Mouse (Mus musculus): ENCODE results near the gene Cela1. TPM values are rescaled to one million over a fixed set of nuclear protein-coding genes. Genes with fewer than 3 reads are reported as not detected.

Gene Cela1
- polyA plus RNA-seq, 1 experiment from 2014 or later, result 11.0 TPM

DNA sequence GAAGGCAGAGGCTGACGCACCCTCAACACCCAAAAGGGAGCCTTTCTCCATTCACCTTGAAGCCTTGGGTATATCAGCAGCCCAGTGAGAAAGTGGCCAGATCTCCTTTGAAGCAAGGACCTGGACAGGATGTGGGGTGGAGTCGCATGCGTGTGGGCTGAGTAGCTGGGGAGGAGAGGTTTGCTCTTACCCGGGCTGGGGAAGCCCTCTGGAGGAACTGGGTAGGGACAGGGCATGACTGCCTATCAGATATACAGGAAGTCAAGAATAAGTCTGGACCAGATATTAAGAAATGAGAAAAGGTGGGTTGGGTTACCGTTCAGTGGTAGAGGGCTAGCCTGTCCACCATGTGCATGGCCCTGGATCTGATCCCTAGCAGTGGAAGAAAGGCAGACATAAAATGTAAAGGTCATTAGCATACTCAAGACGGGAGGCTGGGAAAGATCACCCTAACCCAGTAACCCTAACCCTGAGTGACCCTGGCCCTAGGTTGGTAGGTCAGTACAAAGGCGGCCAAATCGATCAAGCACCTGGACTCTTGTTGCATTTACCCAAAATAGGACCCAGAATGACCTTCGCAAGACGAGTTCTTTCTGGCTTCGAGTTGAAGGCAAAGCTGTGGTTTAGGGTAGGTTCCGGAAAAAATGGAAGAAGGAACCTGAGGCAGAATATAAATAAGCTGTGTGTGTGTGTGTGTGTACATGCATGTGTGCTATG lies 56.1 kb downstream of the Cela1 start:
- 41% methylated on average over 12 of the region's 12 CpGs for WGBS (ENCODE audit: insufficient replicate concordance)
- no peak for ATAC-seq
- Histone ChIP-seq H3K27ac (no peak overlapping the region), H3K9ac (no peak overlapping the region), H3K4me1 (peaks cover 54% of the 10 kb centered on the region), H3K9me3 (replicated peaks) (no peaks in the 10 kb centered on the region), H3K36me3 (no peaks in the 10 kb centered on the region), H3K4me2 (no peak overlapping the region), H3K4me3 (no peak overlapping the region), H3K27me3 (replicated peaks) (peaks cover 54% of the 10 kb centered on the region)

- peaks cover 40% of the 10 kb centered on the region for H3K4me1 ChIP-seq
- no peaks in the 10 kb centered on the region for H3K9me3 ChIP-seq (replicated peaks)
- no peak overlapping the region for H3K27ac ChIP-seq
- no peak overlapping the region for H3K4me2 ChIP-seq
- no peak overlapping the region for H3K4me3 ChIP-seq
- peaks cover 39% of the 10 kb centered on the region for H3K27me3 ChIP-seq (replicated peaks)
- no peak overlapping the region for H3K9ac ChIP-seq
- 82% methylated on average over 3 of the region's 3 CpGs for WGBS (ENCODE audit: insufficient replicate concordance)
- no peaks in the 10 kb centered on the region for H3K36me3 ChIP-seq
- ATAC-seq, result no peak
These were observed 57.6 kb downstream of the Cela1 start for GRCm38 (mm10) chr15:100630126-100630525.

- Histone ChIP-seq H3K4me1 (peaks cover 41% of the 10 kb centered on the region), H3K9ac (no peak overlapping the region), H3K9me3 (replicated peaks) (no peaks in the 10 kb centered on the region), H3K27me3 (replicated peaks) (peaks cover 28% of the 10 kb centered on the region), H3K36me3 (no peaks in the 10 kb centered on the region), H3K27ac (no peak overlapping the region), H3K4me2 (no peak overlapping the region), H3K4me3 (no peak overlapping the region)
- ATAC-seq, result no peak
- 47% methylated on average over 7 of the region's 7 CpGs for WGBS (ENCODE audit: insufficient replicate concordance)
These were observed 58.9 kb downstream of the Cela1 start for GRCm38 (mm10) chr15:100628797-100629196.

DNA sequence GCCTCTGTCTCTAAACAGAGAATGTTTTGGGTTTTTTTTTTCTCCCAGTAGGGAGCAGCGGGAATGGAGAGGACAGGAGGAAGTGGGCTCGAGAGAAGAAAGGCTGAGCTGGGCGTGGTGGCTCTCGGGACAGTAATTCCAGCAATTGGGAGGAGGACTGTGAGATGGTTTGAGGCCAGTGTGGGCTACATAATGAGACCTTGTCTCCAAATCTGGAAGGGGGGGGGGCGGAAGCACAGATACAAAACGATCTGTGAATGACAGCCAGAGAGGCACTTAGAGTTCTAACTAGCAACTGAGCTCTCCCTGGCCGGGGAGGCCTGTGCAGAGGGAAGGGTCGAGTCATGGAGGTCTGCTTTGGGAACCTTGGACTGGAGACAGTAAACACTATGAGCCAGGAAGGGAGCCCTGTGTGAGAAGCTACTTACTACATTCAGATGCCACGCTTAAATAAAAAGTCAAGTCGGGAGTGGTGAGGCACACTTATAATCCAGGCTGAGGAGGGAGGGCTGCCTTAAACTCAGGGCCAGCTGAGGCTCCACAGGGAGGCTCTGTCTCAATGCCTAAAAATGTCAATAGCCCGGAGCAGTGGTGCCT lies 59.8 kb downstream of the Cela1 start:
- H3K27me3 ChIP-seq (replicated peaks), result peaks cover 18% of the 10 kb centered on the region
- 0 out of 2 replicates have a peak overlapping the region, but pooled peaks have one; percentile 14 for H3K4me2 ChIP-seq
- peaks cover 35% of the 10 kb centered on the region for H3K4me1 ChIP-seq
- no peak overlapping the region for H3K9ac ChIP-seq
- ATAC-seq, result no peak
- WGBS (ENCODE audit: insufficient replicate concordance), result 29% methylated on average over 11 of the region's 11 CpGs
- H3K9me3 ChIP-seq (replicated peaks), result no peaks in the 10 kb centered on the region
- H3K4me3 ChIP-seq, result no peak overlapping the region
- H3K36me3 ChIP-seq, result no peaks in the 10 kb centered on the region
- H3K27ac ChIP-seq, result 0 out of 2 replicates have a peak overlapping the region, but pooled peaks have one; percentile 16

- Histone ChIP-seq H3K4me3 (no peak overlapping the region), H3K9me3 (replicated peaks) (no peaks in the 10 kb centered on the region), H3K36me3 (no peaks in the 10 kb centered on the region), H3K27me3 (replicated peaks) (peaks cover 15% of the 10 kb centered on the region), H3K9ac (no peak overlapping the region), H3K4me2 (no peak overlapping the region), H3K4me1 (peaks cover 29% of the 10 kb centered on the region), H3K27ac (no peak overlapping the region)
- WGBS (ENCODE audit: insufficient replicate concordance), result 15% methylated on average over 10 of the region's 10 CpGs
- no peak for ATAC-seq
These were observed 60.4 kb downstream of the Cela1 start for GRCm38 (mm10) chr15:100627287-100627686.

DNA sequence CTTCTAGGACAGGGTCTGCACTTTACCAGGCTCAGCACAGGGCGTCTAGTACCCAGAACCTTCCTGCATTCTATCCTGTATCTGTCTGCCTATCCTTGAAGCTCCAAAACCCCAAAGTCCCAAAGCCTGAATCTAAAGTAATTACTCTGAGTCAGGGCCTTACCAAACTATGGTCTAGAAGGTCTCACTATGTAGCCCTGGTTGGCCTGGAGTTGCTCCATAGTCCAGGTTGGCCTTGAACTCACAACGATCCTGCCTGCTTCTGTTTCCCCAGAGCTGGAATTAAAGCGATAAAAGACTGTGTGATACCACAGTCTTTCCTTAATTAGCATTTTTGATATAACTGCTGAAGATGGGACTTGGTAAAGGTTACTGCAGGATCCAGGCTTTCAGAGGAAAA lies 63.3 kb downstream of the Cela1 start:
- Histone ChIP-seq H3K27ac (no peak overlapping the region), H3K9ac (no peak overlapping the region), H3K4me3 (no peak overlapping the region), H3K27me3 (replicated peaks) (no peaks in the 10 kb centered on the region), H3K36me3 (peaks cover 25% of the 10 kb centered on the region), H3K9me3 (replicated peaks) (no peaks in the 10 kb centered on the region), H3K4me1 (peaks cover 18% of the 10 kb centered on the region), H3K4me2 (no peak overlapping the region)
- 75% methylated on average over 3 of the region's 3 CpGs for WGBS (ENCODE audit: insufficient replicate concordance)
- ATAC-seq, result no peak

Small RNA genes within 50 kb of the gene (microRNA-seq; reads per million reads assigned to microRNA genes)
- not detected for gene Mir6961

Other genes starting within 250 kb of the Cela1 start
- 18.5 and 20.0 TPM in 2 replicates for gene Letmd1, start 218.9 kb downstream of the Cela1 start, polyA plus RNA-seq (2016; fragmentation: Nextera tagmentation; extraction: Ambion mirVana)
- 2.8 and 3.0 TPM in 2 replicates for gene Csrnp2, start 192.4 kb downstream of the Cela1 start, polyA plus RNA-seq (2016; fragmentation: Nextera tagmentation; extraction: Ambion mirVana)
- gene Tfcp2, start 135.9 kb downstream of the Cela1 start, polyA plus RNA-seq (2016; fragmentation: Nextera tagmentation; extraction: Ambion mirVana), result 7.4 and 9.0 TPM in 2 replicates
- 0.41 and 0.45 TPM in 2 replicates for gene Pou6f1, start 87.9 kb downstream of the Cela1 start, polyA plus RNA-seq (2016; fragmentation: Nextera tagmentation; extraction: Ambion mirVana)
- 163 and 167 TPM in 2 replicates for gene Dazap2, start 72.6 kb downstream of the Cela1 start, polyA plus RNA-seq (2016; fragmentation: Nextera tagmentation; extraction: Ambion mirVana)
- gene Smagp, start 51.0 kb downstream of the Cela1 start, polyA plus RNA-seq (2016; fragmentation: Nextera tagmentation; extraction: Ambion mirVana), result 10.5 and 11.4 TPM in 2 replicates
- 40.5 and 40.6 TPM in 2 replicates for gene Bin2, start 18.4 kb downstream of the Cela1 start, polyA plus RNA-seq (2016; fragmentation: Nextera tagmentation; extraction: Ambion mirVana)
- gene Galnt6, start 41.5 kb upstream of the Cela1 start, polyA plus RNA-seq (2016; fragmentation: Nextera tagmentation; extraction: Ambion mirVana), result 0.96 and 1.3 TPM in 2 replicates
- gene Slc4a8, start 73.8 kb upstream of the Cela1 start, polyA plus RNA-seq (2016; fragmentation: Nextera tagmentation; extraction: Ambion mirVana), result 0.47 and 0.70 TPM in 2 replicates
- 0.54 and 0.88 TPM in 2 replicates for gene Scn8a, start 181.9 kb upstream of the Cela1 start, polyA plus RNA-seq (2016; fragmentation: Nextera tagmentation; extraction: Ambion mirVana)

Measured in liver, embryonic 12.5 days (tissue).